Mouse (Mus musculus): ENCODE measurements around the gene Plekhd1. TPM values are rescaled to one million over a fixed set of nuclear protein-coding genes. Genes with fewer than 3 reads are reported as not detected.

Gene Plekhd1
- total RNA-seq (2023), result 1.2 TPM

GRCm38 (mm10) chr12:80692269-80692972 lies at the start of gene Plekhd1:
Plekhd1 (plus strand) TSS chr12:80692591.

GRCm38 (mm10) chr12:80643693-80644505 lies 48.5 kb upstream of the Plekhd1 start, which contains the start of the genes Slc39a9 and Erh:
Slc39a9 (plus strand) TSS chr12:80643883.
Erh (minus strand) TSS chr12:80644341.

GRCm38 (mm10) chr12:80760396-80760801 lies 68.0 kb downstream of the Plekhd1 start, which contains the start of gene Ccdc177:
Ccdc177 (minus strand) TSS chr12:80760687.

Other genes starting within 250 kb of the Plekhd1 start
- 44.4 TPM for gene Exd2, start 229.5 kb upstream of the Plekhd1 start, total RNA-seq (2023)
- not detected for gene Galnt16, start 174.3 kb upstream of the Plekhd1 start, total RNA-seq (2023)
- gene Slc39a9, start 48.7 kb upstream of the Plekhd1 start, total RNA-seq (2023), result 39.3 TPM
- gene Erh, start 48.2 kb upstream of the Plekhd1 start, total RNA-seq (2023), result 69.4 TPM
- gene Ccdc177, start 68.1 kb downstream of the Plekhd1 start, total RNA-seq (2023), result not detected
- 133 TPM for gene Susd6, start 97.9 kb downstream of the Plekhd1 start, total RNA-seq (2023)

All from CD4-positive naive resting alpha-beta T cell, adult 57 days (primary cell).